Mouse (Mus musculus) CD4-positive helper T cell, adult 2 months (primary cell): ENCODE measurements around the gene Ccr7.

Experiments used
- DNase-seq: peaks from one replicate; pipeline ENCODE4 v3.0.0-alpha.2; 2012; ENCODE audit warnings: low read depth, missing footprints, low spot score

Ccr7 gene

DNA sequence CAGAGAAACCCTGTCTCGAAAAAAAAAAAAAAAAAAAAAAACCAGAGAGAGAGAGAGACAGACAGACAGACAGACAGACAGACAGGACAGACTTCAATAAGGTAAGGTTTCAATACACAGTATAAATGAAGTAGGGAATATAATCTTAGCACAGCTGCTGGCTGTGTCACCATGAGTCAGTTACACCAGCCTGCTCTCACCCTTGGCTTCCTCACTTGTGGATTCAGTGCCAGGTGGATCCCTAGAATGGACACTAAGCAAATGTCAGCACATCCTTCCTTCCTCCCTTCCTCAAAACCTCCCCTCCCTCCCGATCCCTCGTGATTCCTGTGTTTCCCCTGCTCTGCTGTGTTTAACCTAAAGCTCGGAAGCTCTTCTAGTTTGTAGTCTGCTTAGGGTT lies 17.5 kb downstream of the Ccr7 start:
- peak; percentile 9 for DNase-seq

DNA sequence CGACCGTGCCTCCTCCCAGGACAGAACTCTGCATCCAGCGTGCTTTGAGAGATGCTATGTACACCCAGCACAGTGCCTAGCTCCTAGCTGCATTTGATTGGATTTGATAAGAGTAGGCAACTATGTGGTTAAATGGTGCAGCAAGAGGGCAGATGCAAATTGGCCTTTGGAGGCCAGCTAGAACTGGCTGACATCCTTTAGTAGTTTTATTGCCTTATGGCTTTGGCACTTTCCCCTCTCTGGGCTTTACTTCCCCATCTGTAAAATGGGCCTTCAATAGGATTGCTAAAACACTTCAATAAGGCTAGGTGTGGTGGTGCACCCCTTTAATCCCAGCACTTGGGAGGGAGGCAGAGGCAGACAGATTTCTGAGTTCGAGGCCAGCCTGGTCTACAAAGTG lies 17.9 kb downstream of the Ccr7 start:
- no peak for DNase-seq

DNA sequence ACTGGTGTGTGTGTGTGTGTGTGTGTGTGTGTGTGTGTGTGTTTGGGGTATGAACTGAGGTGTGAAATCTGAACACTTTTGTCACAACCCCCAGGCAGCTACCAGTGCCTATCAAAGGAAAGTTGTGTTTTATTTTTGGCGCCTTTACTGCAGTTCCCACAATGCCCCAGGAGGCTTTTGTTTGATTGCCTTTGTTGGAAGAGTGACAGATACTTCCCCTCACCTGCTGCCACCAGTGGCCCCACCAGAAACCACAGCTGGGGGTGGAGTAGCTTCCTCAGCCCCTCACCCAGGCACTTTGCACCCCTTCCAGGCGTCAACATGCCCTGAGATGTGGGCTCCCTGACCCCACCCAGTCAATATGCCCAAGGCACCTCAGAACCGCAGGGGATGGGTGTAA lies 18.5 kb downstream of the Ccr7 start:
- peak; percentile 87 for DNase-seq

DNA sequence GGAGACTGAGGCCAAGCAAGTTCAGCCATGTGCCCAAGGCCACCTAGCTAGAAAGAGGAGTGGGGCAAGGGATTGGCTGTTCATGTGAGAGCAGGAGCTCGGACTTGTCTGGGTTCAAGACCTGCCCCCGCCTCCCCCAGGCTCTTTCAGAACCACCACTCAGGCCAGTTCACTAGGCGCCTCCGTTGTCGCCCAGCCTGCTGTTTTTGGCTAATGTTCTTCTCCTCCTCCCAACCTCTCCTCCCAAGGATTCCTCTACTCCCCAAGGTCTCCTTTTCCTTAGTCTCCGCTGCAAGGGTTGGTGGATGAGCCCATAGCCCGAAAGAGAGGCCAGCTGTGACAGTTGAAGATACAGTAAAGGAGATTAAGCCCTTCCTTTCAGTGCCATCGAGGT lies 19.8 kb downstream of the Ccr7 start:
- peak; percentile 6 for DNase-seq

DNA sequence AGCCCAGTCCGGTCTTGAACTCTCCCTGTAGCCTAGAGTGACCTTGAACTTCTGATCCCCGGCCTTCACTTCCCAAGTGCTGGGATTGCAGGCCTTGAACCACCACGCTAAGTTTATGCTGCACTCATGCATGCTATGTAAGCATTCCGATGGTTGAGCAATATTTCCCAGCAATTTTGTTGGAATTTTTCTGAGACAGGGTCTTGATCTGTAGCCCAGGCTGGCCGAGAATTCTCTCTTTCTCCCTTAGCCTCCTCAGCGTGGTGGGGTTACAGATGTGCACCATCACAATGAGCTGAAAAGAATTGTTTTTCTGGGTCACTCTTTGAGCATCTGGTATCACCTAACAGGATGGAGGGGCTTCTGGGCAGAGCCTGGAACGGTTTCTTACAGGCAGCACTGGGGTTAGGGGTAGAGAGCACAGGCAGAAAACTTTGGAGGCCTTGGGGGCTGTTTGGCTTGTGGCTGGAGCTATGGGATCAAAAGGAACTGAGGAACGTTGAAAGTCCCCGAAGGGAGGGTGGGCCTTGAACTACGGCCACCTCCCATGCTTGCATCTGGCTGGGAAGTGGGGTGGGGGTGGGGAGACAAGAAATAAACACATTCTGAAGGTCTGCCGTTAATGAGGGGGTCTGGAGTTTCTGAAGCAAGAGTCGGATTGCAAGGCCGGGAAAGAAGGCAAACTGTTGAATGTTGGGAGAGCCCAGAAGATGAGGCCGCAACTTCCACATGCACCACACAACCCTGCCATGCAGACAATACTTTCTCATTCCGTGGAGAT lies 20.4 kb downstream of the Ccr7 start:
- DNase-seq = no peak

- peak; percentile 21 for DNase-seq
These were observed 21.5 kb downstream of the Ccr7 start for GRCm38 (mm10) chr11:99133285-99133897.

GRCm38 (mm10) chr11:99132091-99132730 lies 22.7 kb downstream of the Ccr7 start:
- peak; percentile 82 for DNase-seq

GRCm38 (mm10) chr11:99131463-99131840 lies 23.4 kb downstream of the Ccr7 start:
- DNase-seq = peak; percentile 75

GRCm38 (mm10) chr11:99130736-99131462 lies 24.0 kb downstream of the Ccr7 start:
- peak; percentile 83 for DNase-seq

DNA sequence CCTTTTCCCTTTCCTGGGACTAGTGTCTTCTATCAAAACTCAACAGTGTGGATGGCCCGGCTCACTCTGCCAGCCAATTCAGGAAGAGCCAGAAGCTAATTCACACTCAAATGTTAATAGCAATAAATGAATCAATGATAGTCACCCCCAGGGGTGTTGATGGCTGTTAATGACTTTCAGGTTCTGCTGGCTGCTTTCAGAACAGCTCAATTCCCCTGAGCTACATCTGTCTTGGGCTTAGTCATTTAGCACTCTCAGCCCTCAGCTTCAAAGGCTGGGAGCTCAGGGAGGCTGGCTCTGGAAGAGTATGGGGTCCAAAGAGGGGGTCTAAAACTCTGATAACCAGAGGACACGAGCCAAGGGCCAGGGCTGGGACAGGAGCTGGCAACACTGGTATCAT lies 25.6 kb downstream of the Ccr7 start:
- no peak for DNase-seq

DNA sequence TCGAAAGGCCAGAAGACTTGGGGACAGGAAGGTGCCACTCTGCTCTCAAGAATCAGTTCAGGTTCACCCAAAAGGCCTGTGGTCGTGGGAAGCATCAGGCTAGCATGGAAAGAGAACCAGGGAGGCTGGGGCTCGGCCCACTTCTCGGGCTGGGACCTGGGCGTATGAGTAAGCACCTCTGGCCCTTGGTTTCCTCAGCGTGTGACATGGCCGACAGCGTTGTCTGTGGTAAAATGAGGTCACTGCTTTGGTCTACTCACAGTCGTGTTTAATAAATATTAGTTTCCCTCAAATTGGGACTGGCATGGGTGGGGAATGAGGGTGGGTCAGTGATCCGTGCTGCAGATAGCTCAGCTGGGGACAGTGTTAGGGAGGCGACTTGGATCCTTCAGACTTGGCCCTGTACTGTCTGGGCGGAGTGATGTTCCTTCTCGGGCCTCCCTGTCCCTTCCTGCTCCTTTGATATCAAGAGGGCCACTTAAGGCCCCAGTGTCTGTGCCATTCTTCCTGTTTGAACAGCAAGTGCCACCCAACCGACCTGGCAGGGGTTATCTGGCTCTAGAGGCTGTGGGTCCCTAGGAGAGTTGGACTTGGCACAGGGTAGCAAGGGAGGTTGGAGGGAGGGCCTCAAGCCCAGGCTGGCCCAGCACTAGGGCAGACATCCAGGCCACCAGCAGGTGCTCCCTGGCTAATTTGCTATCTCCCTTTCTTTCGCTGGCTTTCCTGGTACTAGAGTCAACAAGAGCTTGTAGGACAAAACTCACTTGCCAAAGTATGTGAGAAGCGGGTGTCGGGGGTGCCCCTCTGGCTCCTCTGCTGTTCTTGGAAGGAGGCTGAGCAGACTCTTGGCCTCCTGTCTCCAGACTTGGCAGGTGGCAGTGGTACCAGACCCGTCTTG lies 26.8 kb downstream of the Ccr7 start:
- DNase-seq = no peak

- no peak for DNase-seq
These were observed 28.2 kb downstream of the Ccr7 start for GRCm38 (mm10) chr11:99126482-99127253.

DNA sequence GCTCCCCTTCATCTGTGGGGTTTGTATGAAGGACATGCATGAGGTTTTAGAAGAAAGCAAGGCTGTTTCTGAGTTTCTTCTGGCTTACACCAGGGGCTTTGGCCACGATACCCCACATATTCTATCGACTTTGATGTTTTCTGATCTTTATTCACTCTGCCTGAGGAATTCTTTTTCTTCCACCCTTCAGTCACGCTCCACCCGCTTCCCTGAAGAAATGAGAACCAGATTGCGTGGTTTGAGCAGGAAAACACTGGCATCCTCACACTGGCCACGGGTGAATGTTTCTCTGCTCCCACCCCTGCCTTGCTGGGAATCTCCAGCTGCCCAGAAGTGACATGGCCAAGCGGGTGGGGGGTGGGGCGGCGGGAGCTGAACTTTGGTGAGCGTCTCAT lies 30.2 kb downstream of the Ccr7 start:
- no peak for DNase-seq

DNA sequence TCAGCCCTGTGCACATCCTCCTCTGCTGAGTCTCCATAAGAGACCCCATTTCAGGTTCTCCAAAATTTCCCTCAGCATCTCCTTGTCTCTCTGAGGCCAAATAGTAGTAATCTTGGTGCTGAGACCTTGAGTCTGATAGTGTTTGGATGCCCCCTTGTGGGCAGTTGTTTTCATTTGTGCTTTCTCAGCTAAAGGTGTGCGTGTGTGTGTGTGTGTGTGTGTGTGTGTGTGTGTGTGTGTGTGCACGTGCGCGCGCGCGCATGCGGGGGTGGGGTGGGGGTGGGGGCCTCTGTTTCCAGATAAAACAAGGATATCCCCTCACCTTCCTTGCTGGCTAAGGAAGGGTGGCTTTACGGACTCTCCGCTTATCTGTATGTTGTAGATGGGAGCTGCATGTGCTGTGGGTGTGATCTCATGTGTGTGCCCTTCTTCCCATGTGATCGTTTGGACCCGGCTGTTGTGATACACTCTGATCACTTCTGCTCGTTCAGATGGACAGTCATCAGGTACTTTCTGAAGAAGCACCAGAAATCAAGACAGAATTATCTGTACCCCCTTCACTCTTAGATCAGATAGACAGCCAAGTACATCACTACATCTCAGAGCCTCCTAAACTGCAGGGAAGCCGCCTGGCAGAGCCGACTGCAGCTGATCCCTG lies 30.8 kb downstream of the Ccr7 start:
- peak; percentile 86 for DNase-seq

DNA sequence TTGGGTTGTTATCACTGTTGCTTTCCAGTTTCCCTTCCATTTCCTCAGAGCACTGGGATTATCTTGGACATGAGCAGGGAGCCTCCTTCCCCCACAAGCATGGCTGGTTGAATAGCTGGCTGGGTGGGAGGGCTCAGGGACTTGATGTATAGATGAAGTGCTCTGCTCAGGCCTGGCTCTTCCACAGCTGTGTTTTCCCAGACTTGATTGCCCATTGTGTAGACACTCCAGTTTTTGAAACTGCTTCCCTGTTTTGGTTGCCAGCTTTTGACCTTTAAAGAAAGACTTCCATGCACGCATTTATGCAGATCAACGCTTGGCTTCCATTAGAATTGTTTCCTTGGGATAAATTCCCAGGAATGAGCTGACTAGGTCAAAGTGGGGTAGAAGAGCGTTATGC lies 32.2 kb downstream of the Ccr7 start:
- no peak for DNase-seq

GRCm38 (mm10) chr11:99121218-99121631 lies 33.7 kb downstream of the Ccr7 start:
- DNase-seq = no peak

GRCm38 (mm10) chr11:99120524-99121217 lies 34.2 kb downstream of the Ccr7 start:
- no peak for DNase-seq

GRCm38 (mm10) chr11:99118963-99119362 lies 35.9 kb downstream of the Ccr7 start:
- DNase-seq = no peak

GRCm38 (mm10) chr11:99118420-99118819 lies 36.5 kb downstream of the Ccr7 start:
- DNase-seq = no peak
